Mouse (Mus musculus) heart, postnatal 0 days (tissue): Measurements from ENCODE around the gene Tcerg1l. TPM values are rescaled to one million over a fixed set of nuclear protein-coding genes. Genes with fewer than 3 reads are reported as not detected.

Source experiments
- ATAC-seq: fragments of 200-750 bp; cut with Nextera tagmentation; 2 replicates; pipeline ENCODE4 v1.8.0; 2017; ENCODE audit warnings: low read depth, moderate number of reproducible peaks, moderate library complexity; ENCODE audit not compliant: insufficient read depth
- DNase-seq: peaks from one replicate; pipeline ENCODE4 v3.0.0-alpha.2; 2016; ENCODE audit warnings: low spot score
- H3K27ac ChIP-seq: fragments of 300-500 bp; sonication (generic); 2 replicates; pipeline ENCODE4 v1.5.1; 2014; ENCODE audit warnings: low read depth, mild to moderate bottlenecking
- H3K27me3 ChIP-seq: fragments of 300-500 bp; sonication (generic); 2 replicates; pipeline ENCODE4 v1.6.1; 2014; ENCODE audit warnings: low read length, mixed read lengths; ENCODE audit not compliant: control insufficient read depth, insufficient read depth
- H3K36me3 ChIP-seq: fragments of 300-500 bp; sonication (generic); replicated peaks from 2 replicates; pipeline ENCODE4 v1.6.1; 2014; ENCODE audit warnings: low read length, mixed read lengths; ENCODE audit not compliant: control insufficient read depth, insufficient read depth
- H3K4me1 ChIP-seq: fragments of 300-500 bp; sonication (generic); 2 replicates; pipeline ENCODE4 v1.6.1; 2014; ENCODE audit warnings: antibody characterized with exemption; ENCODE audit not compliant: control insufficient read depth, insufficient read depth
- H3K4me2 ChIP-seq: fragments of 300-500 bp; sonication (generic); 2 replicates; pipeline ENCODE4 v1.6.1; 2014; ENCODE audit warnings: low read depth, mild to moderate bottlenecking, low read length, moderate library complexity
- H3K4me3 ChIP-seq: fragments of 300-500 bp; sonication (generic); 2 replicates; pipeline ENCODE4 v1.5.1; 2014; ENCODE audit warnings: low read depth, low read length
- H3K9ac ChIP-seq: fragments of 300-500 bp; sonication (generic); replicated peaks from 2 replicates; pipeline ENCODE4 v1.6.1; 2014; ENCODE audit warnings: low read depth, low read length, mixed read lengths
- H3K9me3 ChIP-seq: fragments of 300-500 bp; sonication (generic); replicated peaks from 2 replicates; pipeline ENCODE4 v1.6.1; 2016; ENCODE audit warnings: low read length; ENCODE audit not compliant: control insufficient read depth
- CTCF ChIP-seq: IDR thresholded peaks from 2 replicates; pipeline ENCODE4 v1.5.1; 2016; ENCODE audit warnings: antibody characterized with exemption, control low read depth, low read depth
- EP300 ChIP-seq: IDR thresholded peaks from 2 replicates; pipeline ENCODE4 v1.6.1; 2016; ENCODE audit warnings: antibody characterized with exemption, low read depth
- WGBS: fragments of 180-500 bp; shearing (Covaris S2); extraction: QIAGEN DNeasy Blood & Tissue Kit; methylation state at CpG from one replicate; pipeline ENCODE4 v1.1.7; 2014; 5-methylcytosine and 5-hydroxymethylcytosine counted together
- polyA plus RNA-seq: library from polyadenylated mRNA; unstranded; fragments of >200 nt; fragmentation: Nextera tagmentation; extraction: Ambion mirVana; gene quantifications from 2 replicates; pipeline ENCODE4 v1.2.1, GENCODE M21; 2015
- total RNA-seq: library from RNA; depleted of rRNA; stranded (reverse); fragments of >200 nt; gene quantifications from 2 replicates; pipeline ENCODE4 v1.2.3, GENCODE M21; 2014; ENCODE audit warnings: low replicate concordance

The Tcerg1l gene
- total and polyA plus RNA-seq, 2 experiments from 2014 or later, result not detected

DNA sequence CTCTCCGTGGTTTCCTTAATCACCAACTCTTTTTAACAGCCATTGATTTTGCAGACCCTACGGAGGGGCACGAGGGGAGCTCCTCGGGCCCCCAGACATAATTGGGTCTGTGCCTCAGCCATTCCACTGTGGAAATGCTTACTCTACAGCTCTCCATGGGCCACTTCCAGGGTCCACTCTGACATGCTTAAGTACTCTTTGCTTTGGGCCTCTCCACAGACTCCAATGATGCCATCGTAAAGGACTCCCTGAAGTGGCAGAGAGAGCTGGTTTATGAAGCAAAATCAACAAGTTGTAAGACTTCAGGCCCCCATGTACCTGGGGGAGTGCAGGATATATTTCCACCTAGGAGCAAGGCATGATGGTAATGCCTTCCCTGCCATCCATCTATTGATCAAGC is 112.7 kb downstream of the Tcerg1l start:
- H3K4me3 ChIP-seq, result no peak overlapping the region
- no peaks in the 10 kb centered on the region for H3K36me3 ChIP-seq
- TF ChIP-seq EP300, result no peak
- TF ChIP-seq CTCF, result no peak
- no peaks in the 10 kb centered on the region for H3K27me3 ChIP-seq
- 73% methylated on average over 5 of the region's 5 CpGs for WGBS
- H3K9me3 ChIP-seq, result no peaks in the 10 kb centered on the region
- DNase-seq (no peak), ATAC-seq (no peak)
- H3K4me1 ChIP-seq, result no peaks in the 10 kb centered on the region
- no peak overlapping the region for H3K4me2 ChIP-seq
- H3K27ac ChIP-seq, result no peak overlapping the region
- H3K9ac ChIP-seq, result no peak overlapping the region

GRCm38 (mm10) chr7:138275263-138275662 is 122.3 kb downstream of the Tcerg1l start:
- Histone ChIP-seq H3K4me1 (no peaks in the 10 kb centered on the region), H3K4me3 (no peak overlapping the region), H3K9me3 (no peaks in the 10 kb centered on the region), H3K27me3 (no peaks in the 10 kb centered on the region), H3K9ac (no peak overlapping the region), H3K4me2 (no peak overlapping the region), H3K27ac (no peak overlapping the region), H3K36me3 (no peaks in the 10 kb centered on the region)
- WGBS, result 76% methylated on average over 1 of the region's 1 CpGs
- no peak for TF ChIP-seq CTCF
- TF ChIP-seq EP300, result no peak
- ATAC-seq, result no peak
- DNase-seq, result no peak

DNA sequence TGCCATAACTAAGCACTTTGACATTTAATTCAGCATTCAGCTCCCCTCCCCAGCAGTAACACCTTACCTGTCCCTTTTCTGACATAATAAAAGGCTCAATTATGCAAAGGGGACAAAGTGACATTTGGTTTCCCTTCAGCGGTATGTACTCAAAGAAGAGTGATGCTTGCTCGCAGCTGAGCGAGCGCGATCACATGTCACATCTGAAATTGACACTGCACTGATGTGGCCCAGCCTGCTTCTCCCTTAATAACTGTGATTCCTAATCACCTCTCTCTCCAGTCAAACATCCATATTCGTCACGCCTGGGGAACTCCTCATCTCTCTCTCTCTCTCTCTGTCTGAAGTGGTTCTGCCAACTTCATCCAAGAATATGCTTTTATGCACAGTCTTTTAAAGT is 126.2 kb downstream of the Tcerg1l start:
- Histone ChIP-seq H3K27me3 (no peaks in the 10 kb centered on the region), H3K27ac (no peak overlapping the region), H3K4me3 (no peak overlapping the region), H3K4me2 (no peak overlapping the region), H3K36me3 (no peaks in the 10 kb centered on the region), H3K4me1 (no peaks in the 10 kb centered on the region), H3K9me3 (no peaks in the 10 kb centered on the region), H3K9ac (no peak overlapping the region)
- 76% methylated on average over 7 of the region's 7 CpGs for WGBS
- no peak for ATAC-seq
- TF ChIP-seq EP300 (no peak), CTCF (no peak)
- no peak for DNase-seq

- no peaks in the 10 kb centered on the region for H3K36me3 ChIP-seq
- 76% methylated on average over 8 of the region's 8 CpGs for WGBS
- no peak for DNase-seq
- no peaks in the 10 kb centered on the region for H3K27me3 ChIP-seq
- H3K4me3 ChIP-seq, result no peak overlapping the region
- H3K9me3 ChIP-seq, result no peaks in the 10 kb centered on the region
- TF ChIP-seq EP300 (no peak), CTCF (no peak)
- no peak for ATAC-seq
- no peak overlapping the region for H3K27ac ChIP-seq
- H3K4me1 ChIP-seq, result no peaks in the 10 kb centered on the region
- H3K9ac ChIP-seq, result no peak overlapping the region
- H3K4me2 ChIP-seq, result no peak overlapping the region
Measured at GRCm38 (mm10) chr7:138269386-138269785, 128.1 kb downstream of the Tcerg1l start.

DNA sequence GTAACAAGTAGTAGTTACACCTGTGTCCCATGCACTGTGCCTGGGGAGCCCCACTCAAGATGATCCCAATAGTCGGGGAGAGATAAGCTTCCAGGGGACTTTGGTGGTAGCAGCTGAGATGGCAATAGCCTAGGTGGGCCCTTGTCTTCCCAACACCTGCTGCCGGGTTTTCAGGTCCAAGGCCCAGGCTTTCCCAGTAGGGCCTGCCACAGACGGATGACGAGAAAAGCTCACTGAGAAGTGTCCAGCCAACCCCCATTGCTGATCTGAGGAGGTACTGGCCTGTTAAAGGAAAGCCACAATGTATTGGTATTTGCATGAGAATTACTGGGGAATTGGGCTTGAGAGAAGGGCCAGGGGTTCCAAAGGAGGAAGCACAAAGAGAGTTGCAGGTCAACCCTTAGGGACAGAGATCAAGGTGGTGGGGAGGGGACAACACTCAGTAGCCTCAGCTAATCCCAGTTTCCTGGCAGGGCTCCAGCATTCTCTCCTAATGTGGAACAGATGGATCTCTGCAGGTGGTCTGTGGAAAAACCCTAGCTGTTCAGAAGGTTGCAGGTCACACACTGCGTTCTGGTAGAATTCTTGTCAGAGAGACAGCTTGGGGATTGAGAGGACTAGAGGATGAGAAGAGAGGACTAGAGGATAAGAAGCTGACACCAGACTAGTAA is 129.4 kb downstream of the Tcerg1l start:
- H3K9me3 ChIP-seq, result no peaks in the 10 kb centered on the region
- no peak overlapping the region for H3K4me3 ChIP-seq
- no peak overlapping the region for H3K9ac ChIP-seq
- no peak for DNase-seq
- no peaks in the 10 kb centered on the region for H3K27me3 ChIP-seq
- TF ChIP-seq EP300 (no peak), CTCF (no peak)
- no peak overlapping the region for H3K27ac ChIP-seq
- 59% methylated on average over 5 of the region's 5 CpGs for WGBS
- no peaks in the 10 kb centered on the region for H3K36me3 ChIP-seq
- no peak overlapping the region for H3K4me2 ChIP-seq
- ATAC-seq, result no peak
- H3K4me1 ChIP-seq, result no peaks in the 10 kb centered on the region

GRCm38 (mm10) chr7:138248612-138249011 is 148.9 kb downstream of the Tcerg1l start:
- DNase-seq (no peak), ATAC-seq (no peak)
- H3K27me3 ChIP-seq, result no peaks in the 10 kb centered on the region
- no peaks in the 10 kb centered on the region for H3K4me1 ChIP-seq
- no peaks in the 10 kb centered on the region for H3K36me3 ChIP-seq
- H3K9me3 ChIP-seq, result no peaks in the 10 kb centered on the region
- no peak overlapping the region for H3K4me3 ChIP-seq
- TF ChIP-seq CTCF, result no peak
- TF ChIP-seq EP300, result no peak
- WGBS, result 78% methylated on average over 5 of the region's 5 CpGs
- no peak overlapping the region for H3K27ac ChIP-seq
- no peak overlapping the region for H3K4me2 ChIP-seq
- no peak overlapping the region for H3K9ac ChIP-seq
